Mouse (Mus musculus): ENCODE measurements at regions not wholly inside any gene's neighbourhood (a gene's known extent, or its start where the extent isn't known, plus 50 kb on each side); places are given as distances from the start of the nearest gene placed in this dataset.

- DNase-seq (ENCODE audit: low spot score in 2 of 2), result no peak
Observed at GRCm38 (mm10) chr17:85757647-85758046, 69.6 kb upstream of the Six2 start.

GRCm38 (mm10) chr17:85755557-85755956, 67.5 kb upstream of the Six2 start:
- no peak overlapping the region for H3K4me3 ChIP-seq
- DNase-seq (ENCODE audit: low spot score in 2 of 2), result no peak
- TF ChIP-seq CTCF (conservative IDR thresholded peaks at IDR 0.05), result no peak
- no peak overlapping the region for H3K27ac ChIP-seq

More at GRCm38 (mm10) chr17:85757647-85758046, 69.6 kb upstream of the Six2 start:
- Histone ChIP-seq H3K27ac (no peak overlapping the region), H3K4me3 (no peak overlapping the region)
- no peak for TF ChIP-seq CTCF (conservative IDR thresholded peaks at IDR 0.05)

GRCm38 (mm10) chr17:85748649-85749081, 60.6 kb upstream of the Six2 start:
- no peak for DNase-seq (ENCODE audit: low spot score in 2 of 2)
- H3K27ac ChIP-seq, result no peak overlapping the region
- H3K4me3 ChIP-seq, result no peak overlapping the region
- no peak for TF ChIP-seq CTCF (conservative IDR thresholded peaks at IDR 0.05)

GRCm38 (mm10) chr17:85747976-85748648, 60.0 kb upstream of the Six2 start:
- no peak for DNase-seq (ENCODE audit: low spot score in 2 of 2)
- H3K27ac ChIP-seq, result no peak overlapping the region
- no peak for TF ChIP-seq CTCF (conservative IDR thresholded peaks at IDR 0.05)
- no peak overlapping the region for H3K4me3 ChIP-seq

All from layer of hippocampus, adult 2 months (tissue).